ENCODE assay signal across 10 mouse cellular contexts in the genomic region with DNA sequence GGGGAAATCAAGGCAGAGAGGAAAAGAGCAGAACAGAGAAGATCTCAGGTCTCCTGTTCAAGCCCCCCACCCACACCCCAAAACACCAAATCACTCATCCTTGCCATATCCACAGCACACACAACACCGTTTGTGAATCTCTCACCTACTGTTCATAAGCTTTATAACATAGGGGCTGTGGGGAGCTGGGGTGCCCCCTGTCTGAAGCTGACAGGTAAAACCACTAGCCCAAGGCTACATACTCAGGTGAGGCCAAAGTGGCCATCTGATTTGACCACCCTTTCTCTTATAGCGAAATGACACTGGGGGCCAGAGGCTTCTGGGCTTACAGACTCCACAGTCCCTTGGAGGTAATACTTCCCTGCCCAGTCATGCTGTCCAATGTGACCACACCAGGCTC. TPM values are rescaled to one million over a fixed set of nuclear protein-coding genes. Genes with fewer than 3 reads are reported as not detected.
A peak's percentile ranks its signal among the peaks of the same experiment; 100 is the strongest.
DNase-seq lines count a peak whose midpoint lies in the region; ATAC-seq and TF ChIP-seq lines count a peak whose summit lies in the region.
"Had no signal": no experiment of that assay in that cellular context is flagged by ENCODE, and none has a peak within 500 bp of the region (broad histone marks: within the 10 kb centered on the region; RNA-seq: fewer than 3 reads in every experiment).

No protein-coding gene starts in this region.

- H3K9ac ChIP-seq in forebrain, embryonic 16.5 days (replicated peaks; ENCODE audit: low read depth, low read length) = no peak overlapping the region
- H3K9ac ChIP-seq in limb, embryonic 12.5 days (replicated peaks) = no peak overlapping the region
- H3K9ac ChIP-seq in liver, embryonic 13.5 days = peak overlapping the region; percentile 84

- 54% methylated on average over 2 of the region's 2 CpGs for whole genome bisulfite sequencing in forebrain, embryonic 10.5 days
- 47% methylated on average over 2 of the region's 2 CpGs for WGBS in forebrain, embryonic 16.5 days
- WGBS in limb, embryonic 12.5 days = 54% methylated on average over 2 of the region's 2 CpGs
- 54% methylated on average over 2 of the region's 2 CpGs for WGBS in limb, embryonic 10.5 days
- whole genome bisulfite sequencing in liver, embryonic 13.5 days (ENCODE audit: insufficient replicate concordance) = 57% methylated on average over 2 of the region's 2 CpGs

- ATAC-seq in forebrain, embryonic 16.5 days = no peak
- no peak for ATAC-seq in limb, embryonic 12.5 days (ENCODE audit: insufficient number of reproducible peaks, insufficient read depth, low FRiP score, low TSS enrichment, low read depth)
- ATAC-seq in G1E (ENCODE audit: extremely low read depth, insufficient number of reproducible peaks, low FRiP score, poor library complexity, severe bottlenecking) = no peak
- no peak for ATAC-seq in liver, embryonic 13.5 days (ENCODE audit: low read depth)

- no peak overlapping the region for H3K4me2 ChIP-seq in forebrain, embryonic 16.5 days (ENCODE audit: low read length)
- H3K4me2 ChIP-seq in limb, embryonic 12.5 days = peak overlapping the region; percentile 100
- H3K4me2 ChIP-seq in liver, embryonic 13.5 days = peak overlapping the region; percentile 95

- intact Hi-C loops in left cerebral cortex, postnatal 36 days (cut with DNase I) = loop anchor here (5.0 kb wide), 1 partner anchor 51 kb away; no protein-coding TSS in a partner anchor

- peaks cover 40% of the 10 kb centered on the region for H3K4me1 ChIP-seq in forebrain, embryonic 10.5 days
- H3K4me1 ChIP-seq in forebrain, embryonic 16.5 days (replicated peaks; ENCODE audit: control insufficient read depth, insufficient read depth, low read length) = peaks cover 15% of the 10 kb centered on the region
- peaks cover 24% of the 10 kb centered on the region for H3K4me1 ChIP-seq in limb, embryonic 12.5 days (replicated peaks)
- H3K4me1 ChIP-seq in limb, embryonic 10.5 days = peaks cover 33% of the 10 kb centered on the region
- peaks cover 93% of the 10 kb centered on the region for H3K4me1 ChIP-seq in G1E (ENCODE audit: insufficient read depth, low read depth, low read length)
- H3K4me1 ChIP-seq in liver, embryonic 13.5 days (replicated peaks) = peaks cover 93% of the 10 kb centered on the region

- H3K36me3 ChIP-seq in forebrain, embryonic 10.5 days (replicated peaks) = no peaks in the 10 kb centered on the region
- H3K36me3 ChIP-seq in forebrain, embryonic 16.5 days (ENCODE audit: control insufficient read depth, insufficient read depth) = no peaks in the 10 kb centered on the region
- H3K36me3 ChIP-seq in limb, embryonic 12.5 days = no peaks in the 10 kb centered on the region
- no peaks in the 10 kb centered on the region for H3K36me3 ChIP-seq in limb, embryonic 10.5 days
- H3K36me3 ChIP-seq in G1E (replicated peaks) = peaks cover 47% of the 10 kb centered on the region
- no peaks in the 10 kb centered on the region for H3K36me3 ChIP-seq in liver, embryonic 13.5 days

- peaks cover 75% of the 10 kb centered on the region for H3K27me3 ChIP-seq in forebrain, embryonic 10.5 days (ENCODE audit: poor library complexity, severe bottlenecking)
- peaks cover 19% of the 10 kb centered on the region for H3K27me3 ChIP-seq in forebrain, embryonic 16.5 days (replicated peaks; ENCODE audit: control insufficient read depth, insufficient read depth, low read length)
- peaks cover 61% of the 10 kb centered on the region for H3K27me3 ChIP-seq in limb, embryonic 12.5 days
- H3K27me3 ChIP-seq in limb, embryonic 10.5 days (ENCODE audit: low read depth, poor library complexity, severe bottlenecking) = peaks cover 71% of the 10 kb centered on the region
- no peaks in the 10 kb centered on the region for H3K27me3 ChIP-seq in G1E (ENCODE audit: insufficient read depth, low read length)
- no peaks in the 10 kb centered on the region for H3K27me3 ChIP-seq in liver, embryonic 13.5 days

- peak overlapping the region; percentile 64; the same call in 1 of the 2 replicates for H3K4me3 ChIP-seq in forebrain, embryonic 10.5 days
- no peak overlapping the region for H3K4me3 ChIP-seq in forebrain, embryonic 16.5 days (replicated peaks; ENCODE audit: low read length)
- no peak overlapping the region for H3K4me3 ChIP-seq in limb, embryonic 12.5 days (replicated peaks)
- H3K4me3 ChIP-seq in limb, embryonic 10.5 days = no peak overlapping the region
- H3K4me3 ChIP-seq in G1E (ENCODE audit: low read depth, low read length) = peak overlapping the region; percentile 78
- H3K4me3 ChIP-seq in liver, embryonic 13.5 days (replicated peaks) = peak overlapping the region; percentile 84

- TF ChIP-seq CTCF in G1E (IDR thresholded peaks at IDR 0.05; ENCODE audit: low read depth, low read length) = no peak

- no peaks in the 10 kb centered on the region for H3K9me3 ChIP-seq in forebrain, embryonic 10.5 days
- no peaks in the 10 kb centered on the region for H3K9me3 ChIP-seq in forebrain, embryonic 16.5 days (ENCODE audit: control insufficient read depth, low read length)
- no peaks in the 10 kb centered on the region for H3K9me3 ChIP-seq in limb, embryonic 12.5 days
- no peaks in the 10 kb centered on the region for H3K9me3 ChIP-seq in limb, embryonic 10.5 days (replicated peaks)
- H3K9me3 ChIP-seq in G1E (replicated peaks) = no peaks in the 10 kb centered on the region
- no peaks in the 10 kb centered on the region for H3K9me3 ChIP-seq in liver, embryonic 13.5 days (replicated peaks)

- H3K27ac ChIP-seq in forebrain, embryonic 10.5 days = no peak overlapping the region
- no peak overlapping the region for H3K27ac ChIP-seq in forebrain, embryonic 16.5 days (ENCODE audit: low read length)
- H3K27ac ChIP-seq in limb, embryonic 12.5 days = no peak overlapping the region
- H3K27ac ChIP-seq in limb, embryonic 10.5 days = no peak overlapping the region; the same call in 1 of the 2 replicates
- H3K27ac ChIP-seq in liver, embryonic 13.5 days = peak overlapping the region; percentile 96; the same call in 1 of the 2 replicates

- DNase-seq in forebrain, embryonic 10.5 days (ENCODE audit: extremely low spot score, low spot score) = no peak
- no peak for DNase-seq in limb, embryonic 10.5 days (ENCODE audit: low spot score)
- DNase-seq in G1E (ENCODE audit: low spot score) = no peak
- DNase-seq in liver, embryonic 13.5 days = no peak
- DNase-seq in cerebellum, adult 11 months = no peak
- DNase-seq in left cerebral cortex, postnatal 36 days (ENCODE audit: low spot score in 2 of 2) = no peak
- DNase-seq: cerebellum, postnatal 14 days; lung, adult 2 months had no signal

RNA-seq across cellular contexts. Expression of gene Syne3, which starts 1.5 kb away (rescaled TPM):
- 0.10 and 0.27 TPM in 2 replicates for polyA plus RNA-seq in forebrain, embryonic 10.5 days (2016; fragmentation: Nextera tagmentation; extraction: Ambion mirVana)
- polyA plus RNA-seq in forebrain, embryonic 16.5 days (2015; fragmentation: Nextera tagmentation; extraction: Ambion mirVana) = 0.20 and 0.30 TPM in 2 replicates
- 0.54 and 0.61 TPM in 2 replicates for polyA plus RNA-seq in limb, embryonic 12.5 days (2016; fragmentation: Nextera tagmentation; extraction: Ambion mirVana)
- 0.09 and 0.25 TPM in 2 replicates for polyA plus RNA-seq in limb, embryonic 10.5 days (2016; fragmentation: Nextera tagmentation; extraction: Ambion mirVana)
- total RNA-seq in G1E (2014; fragmentation: Nextera tagmentation) (24.8 and 27.9 TPM in 2 replicates), G1E (2017) (21.3 and 21.7 TPM in 2 replicates)
- 29.7 and 31.1 TPM in 2 replicates for polyA plus RNA-seq in G1E (2012)
- polyA plus RNA-seq in liver, embryonic 13.5 days (2015; fragmentation: Nextera tagmentation; extraction: Ambion mirVana) = 2.0 TPM in 2 replicates
- 1 to 10 TPM; 1.0 to 2.1 TPM for total RNA-seq in left cerebral cortex, postnatal 36 days (2021)

RNA-seq across cellular contexts. Expression of gene Glrx5, which starts 24.3 kb away (rescaled TPM):
- polyA plus RNA-seq in forebrain, embryonic 10.5 days (2016; fragmentation: Nextera tagmentation; extraction: Ambion mirVana) = 234 and 235 TPM in 2 replicates
- 124 and 133 TPM in 2 replicates for polyA plus RNA-seq in forebrain, embryonic 16.5 days (2015; fragmentation: Nextera tagmentation; extraction: Ambion mirVana)
- polyA plus RNA-seq in limb, embryonic 12.5 days (2016; fragmentation: Nextera tagmentation; extraction: Ambion mirVana) = 171 and 180 TPM in 2 replicates
- 215 and 255 TPM in 2 replicates for polyA plus RNA-seq in limb, embryonic 10.5 days (2016; fragmentation: Nextera tagmentation; extraction: Ambion mirVana)
- 227 and 282 TPM in 2 replicates for total RNA-seq in G1E (2014; fragmentation: Nextera tagmentation)
- total RNA-seq in G1E (2017) = 97.4 and 97.9 TPM in 2 replicates
- 320 and 368 TPM in 2 replicates for polyA plus RNA-seq in G1E (2012)
- polyA plus RNA-seq in liver, embryonic 13.5 days (2015; fragmentation: Nextera tagmentation; extraction: Ambion mirVana) = 591 and 653 TPM in 2 replicates
- 10 to 100 TPM; 41.1 to 51.5 TPM for total RNA-seq in left cerebral cortex, postnatal 36 days (2021)

Comparison
In these comparisons a context has a peak if more than half of its experiments do, and no peak if none do; other contexts are left out.
1. H3K4me3 ChIP-seq: peak in forebrain, embryonic 10.5 days (single experiment), G1E (single experiment) and liver, embryonic 13.5 days (single experiment); none in forebrain, embryonic 16.5 days (single experiment), limb, embryonic 12.5 days (single experiment) and limb, embryonic 10.5 days (single experiment).
2. RNA of gene Syne3, which starts 1.5 kb away (polyA plus RNA-seq): 29.7 to 31.1 TPM in G1E; 2.0 TPM in liver, embryonic 13.5 days, 0.54 to 0.61 TPM in limb, embryonic 12.5 days, 0.09 to 0.25 TPM in limb, embryonic 10.5 days, 0.20 to 0.30 TPM in forebrain, embryonic 16.5 days and 0.10 to 0.27 TPM in forebrain, embryonic 10.5 days; every median in the first group is over 10 times any median in the second.